8 mouse cellular contexts compared by ENCODE assay signal in genomic region chr6:38874035-38874434, GRCm38 (mm10). TPM values are rescaled to one million over a fixed set of nuclear protein-coding genes. Genes with fewer than 3 reads are reported as not detected.
DNase-seq lines count a peak whose midpoint lies in the region; ATAC-seq and TF ChIP-seq lines count a peak whose summit lies in the region.

No protein-coding gene starts in this region.

- H3K36me3 ChIP-seq in embryonic facial prominence, embryonic 12.5 days = no peaks in the 10 kb centered on the region
- H3K36me3 ChIP-seq in heart, embryonic 10.5 days = peaks cover 3% of the 10 kb centered on the region
- H3K36me3 ChIP-seq in midbrain, postnatal 0 days (ENCODE audit: insufficient read depth, low read length) = no peaks in the 10 kb centered on the region
- H3K36me3 ChIP-seq in stomach, embryonic 16.5 days (ENCODE audit: control insufficient read depth, insufficient read depth, low read length) = no peaks in the 10 kb centered on the region

- no peak for ATAC-seq in embryonic facial prominence, embryonic 12.5 days (ENCODE audit: insufficient number of reproducible peaks, insufficient read depth, low FRiP score, low TSS enrichment)
- ATAC-seq in midbrain, postnatal 0 days (ENCODE audit: low FRiP score) = peak; percentile 27; the same call in 1 of the 2 replicates
- ATAC-seq in stomach, embryonic 16.5 days (ENCODE audit: insufficient read depth, low FRiP score) = no peak

- peak overlapping the region; percentile 59 for H3K4me2 ChIP-seq in embryonic facial prominence, embryonic 12.5 days (replicated peaks)
- H3K4me2 ChIP-seq in midbrain, postnatal 0 days (ENCODE audit: low read depth, low read length, poor library complexity, severe bottlenecking) = peak overlapping the region; percentile 68
- H3K4me2 ChIP-seq in stomach, embryonic 16.5 days (ENCODE audit: low read depth, low read length) = peak overlapping the region; percentile 62

- DNase-seq in CD8-positive naive resting alpha-beta T cell, adult 2 months (ENCODE audit: low read depth in 2 of 2, low spot score in 2 of 2) = peak; percentile 32 to 60
- DNase-seq in adrenal gland, postnatal 25 days = peak; percentile 37
- no peak for DNase-seq in heart, embryonic 10.5 days (ENCODE audit: low spot score)
- DNase-seq in kidney, adult 9 months = peak; percentile 84
- DNase-seq in liver = peak; percentile 77
- peak; percentile 82 for DNase-seq in midbrain, postnatal 0 days (ENCODE audit: low spot score)

- H3K4me3 ChIP-seq in embryonic facial prominence, embryonic 12.5 days = peak overlapping the region; percentile 99
- H3K4me3 ChIP-seq in heart, embryonic 10.5 days = peak overlapping the region; percentile 99
- peak overlapping the region; percentile 99 for H3K4me3 ChIP-seq in midbrain, postnatal 0 days (ENCODE audit: low read depth, low read length)
- H3K4me3 ChIP-seq in stomach, embryonic 16.5 days (replicated peaks; ENCODE audit: low read length) = peak overlapping the region; percentile 99

- H3K9me3 ChIP-seq in embryonic facial prominence, embryonic 12.5 days = no peaks in the 10 kb centered on the region
- no peaks in the 10 kb centered on the region for H3K9me3 ChIP-seq in heart, embryonic 10.5 days
- H3K9me3 ChIP-seq in midbrain, postnatal 0 days (ENCODE audit: low read length) = no peaks in the 10 kb centered on the region
- no peaks in the 10 kb centered on the region for H3K9me3 ChIP-seq in stomach, embryonic 16.5 days (replicated peaks; ENCODE audit: control insufficient read depth, low read length)

- H3K27ac ChIP-seq in embryonic facial prominence, embryonic 12.5 days = peak overlapping the region; percentile 94; the same call in 1 of the 2 replicates
- peak overlapping the region; percentile 99 for H3K27ac ChIP-seq in heart, embryonic 10.5 days
- no peak overlapping the region for H3K27ac ChIP-seq in midbrain, postnatal 0 days (ENCODE audit: low read depth, low read length)
- H3K27ac ChIP-seq in stomach, embryonic 16.5 days (ENCODE audit: low read length) = 0 out of 2 replicates have a peak overlapping the region, but pooled peaks have one; percentile 31

- peak; percentile 83 for TF ChIP-seq CTCF in midbrain, postnatal 0 days (IDR thresholded peaks at IDR 0.05)

- peaks cover 36% of the 10 kb centered on the region for H3K4me1 ChIP-seq in embryonic facial prominence, embryonic 12.5 days
- H3K4me1 ChIP-seq in heart, embryonic 10.5 days = peaks cover 34% of the 10 kb centered on the region
- H3K4me1 ChIP-seq in midbrain, postnatal 0 days (ENCODE audit: insufficient read depth, low read length) = peaks cover 10% of the 10 kb centered on the region
- peaks cover 23% of the 10 kb centered on the region for H3K4me1 ChIP-seq in stomach, embryonic 16.5 days (ENCODE audit: control insufficient read depth, insufficient read depth, low read length)

- 9% methylated on average over 8 of the region's 8 CpGs for WGBS in embryonic facial prominence, embryonic 12.5 days
- WGBS in heart, embryonic 10.5 days = 24% methylated on average over 8 of the region's 8 CpGs
- WGBS in midbrain, postnatal 0 days = 4% methylated on average over 8 of the region's 8 CpGs
- 6% methylated on average over 8 of the region's 8 CpGs for WGBS in stomach, embryonic 16.5 days

- peak overlapping the region; percentile 98 for H3K9ac ChIP-seq in embryonic facial prominence, embryonic 12.5 days
- 0 out of 2 replicates have a peak overlapping the region, but pooled peaks have one; percentile 99 for H3K9ac ChIP-seq in midbrain, postnatal 0 days (replicated peaks; ENCODE audit: low read length, poor library complexity, severe bottlenecking)
- H3K9ac ChIP-seq in stomach, embryonic 16.5 days (ENCODE audit: low read length) = peak overlapping the region; percentile 60

- H3K27me3 ChIP-seq in embryonic facial prominence, embryonic 12.5 days = no peaks in the 10 kb centered on the region
- peaks cover 4% of the 10 kb centered on the region; the same call in 1 of the 2 replicates for H3K27me3 ChIP-seq in heart, embryonic 10.5 days (ENCODE audit: insufficient read depth, poor library complexity, severe bottlenecking)
- H3K27me3 ChIP-seq in midbrain, postnatal 0 days (ENCODE audit: insufficient read depth, low read length) = no peaks in the 10 kb centered on the region
- H3K27me3 ChIP-seq in stomach, embryonic 16.5 days (ENCODE audit: control insufficient read depth, insufficient read depth, low read length) = no peaks in the 10 kb centered on the region

RNA-seq across cellular contexts. Expression of gene Tbxas1, which starts 1.2 kb away (rescaled TPM):
- total RNA-seq in adrenal gland, postnatal 25 days (2021) = 5.3 and 7.8 TPM in 2 replicates
- polyA plus RNA-seq in embryonic facial prominence, embryonic 12.5 days (2016; fragmentation: Nextera tagmentation; extraction: Ambion mirVana) = 1.4 and 2.2 TPM in 2 replicates
- 1.4 and 1.5 TPM in 2 replicates for polyA plus RNA-seq in heart, embryonic 10.5 days (2016; fragmentation: Nextera tagmentation; extraction: Ambion mirVana)
- total RNA-seq in midbrain, postnatal 0 days (2014; rRNA removed) = 1.8 and 3.1 TPM in 2 replicates
- polyA plus RNA-seq in midbrain, postnatal 0 days (2015; fragmentation: Nextera tagmentation; extraction: Ambion mirVana) = 1.4 and 2.2 TPM in 2 replicates
- 4.4 TPM in 2 replicates for polyA plus RNA-seq in stomach, embryonic 16.5 days (2015; fragmentation: Nextera tagmentation; extraction: Ambion mirVana)

RNA-seq across cellular contexts. Expression of gene Hipk2, which starts 1.9 kb away (rescaled TPM):
- total RNA-seq in adrenal gland, postnatal 25 days (2021) = 137 TPM in 2 replicates
- 19.4 and 21.9 TPM in 2 replicates for polyA plus RNA-seq in embryonic facial prominence, embryonic 12.5 days (2016; fragmentation: Nextera tagmentation; extraction: Ambion mirVana)
- polyA plus RNA-seq in heart, embryonic 10.5 days (2016; fragmentation: Nextera tagmentation; extraction: Ambion mirVana) = 15.9 and 20.1 TPM in 2 replicates
- total RNA-seq in midbrain, postnatal 0 days (2014; rRNA removed) = 64.7 and 71.0 TPM in 2 replicates
- 22.0 and 24.3 TPM in 2 replicates for polyA plus RNA-seq in midbrain, postnatal 0 days (2015; fragmentation: Nextera tagmentation; extraction: Ambion mirVana)
- 21.5 and 21.6 TPM in 2 replicates for polyA plus RNA-seq in stomach, embryonic 16.5 days (2015; fragmentation: Nextera tagmentation; extraction: Ambion mirVana)
